Mouse (Mus musculus): ENCODE measurements around the gene Map3k20. TPM values are rescaled to one million over a fixed set of nuclear protein-coding genes. Genes with fewer than 3 reads are reported as not detected.

Gene Map3k20
- polyA plus RNA-seq, 1 experiment, result 2.9 TPM

- TF ChIP-seq GATA1 (IDR thresholded peaks at IDR 0.05; ENCODE audit: low read length), result no peak
These were observed 24.7 kb upstream of the Map3k20 start for GRCm38 (mm10) chr2:72260704-72261103.

- no peak for TF ChIP-seq GATA1 (IDR thresholded peaks at IDR 0.05; ENCODE audit: low read length)
These were observed 22.5 kb upstream of the Map3k20 start for GRCm38 (mm10) chr2:72262814-72263480.

GRCm38 (mm10) chr2:72267390-72267789, 18.0 kb upstream of the Map3k20 start:
- no peak for TF ChIP-seq GATA1 (IDR thresholded peaks at IDR 0.05; ENCODE audit: low read length)

DNA sequence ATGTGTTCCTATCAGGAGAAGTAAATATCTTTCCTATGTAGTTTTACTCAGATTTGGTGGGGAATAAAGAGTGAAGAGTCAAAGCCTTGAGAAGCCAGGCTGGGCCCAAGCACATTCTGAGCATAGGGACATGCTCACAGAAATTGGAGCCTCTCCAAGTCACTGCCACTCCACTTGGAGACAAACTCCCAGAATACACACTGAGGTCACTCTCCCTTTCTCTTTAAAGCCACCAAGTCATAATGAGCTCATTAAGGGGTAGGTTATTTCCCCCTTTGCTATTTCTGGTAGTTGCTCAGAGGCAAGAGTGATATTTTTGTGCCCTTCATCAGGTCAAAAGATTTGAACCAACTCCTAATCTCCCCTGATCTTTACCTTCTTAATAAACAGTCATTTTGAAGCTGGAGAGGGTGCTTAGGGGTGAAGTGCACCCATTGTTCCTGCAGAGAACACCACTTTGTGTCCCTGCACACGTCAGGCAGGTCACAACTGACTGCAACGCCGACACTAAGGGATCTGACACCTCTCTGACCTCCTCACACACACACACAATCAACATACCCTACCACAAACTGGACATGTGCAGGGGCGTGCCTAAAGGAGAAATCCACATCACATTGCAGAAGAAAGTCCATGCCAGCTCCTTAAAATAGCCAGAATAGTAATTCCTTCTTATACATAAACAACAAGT, 15.6 kb upstream of the Map3k20 start:
- TF ChIP-seq GATA1 (IDR thresholded peaks at IDR 0.05; ENCODE audit: low read length), result no peak

GRCm38 (mm10) chr2:72278247-72278873, 7.1 kb upstream of the Map3k20 start:
- no peak for TF ChIP-seq GATA1 (IDR thresholded peaks at IDR 0.05; ENCODE audit: low read length)

DNA sequence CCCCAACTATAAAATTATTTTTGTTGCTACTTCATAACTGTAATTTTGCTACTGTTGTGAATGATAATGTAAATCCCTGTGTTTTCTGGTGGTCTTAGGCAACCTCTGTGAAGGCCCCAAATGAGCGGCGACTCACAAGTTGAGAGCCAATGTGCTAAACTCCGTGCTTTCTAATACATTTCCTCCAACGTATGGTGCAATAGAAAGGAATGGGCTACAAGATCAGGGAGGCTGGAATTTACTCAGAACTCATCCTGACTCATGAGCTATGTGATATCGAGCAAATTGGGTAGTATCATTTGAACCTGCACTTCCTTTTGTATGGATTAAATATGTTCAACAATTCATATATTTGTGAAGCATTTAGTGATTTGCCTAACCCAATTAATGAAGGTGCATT, 4.9 kb upstream of the Map3k20 start:
- no peak for TF ChIP-seq GATA1 (IDR thresholded peaks at IDR 0.05; ENCODE audit: low read length)

DNA sequence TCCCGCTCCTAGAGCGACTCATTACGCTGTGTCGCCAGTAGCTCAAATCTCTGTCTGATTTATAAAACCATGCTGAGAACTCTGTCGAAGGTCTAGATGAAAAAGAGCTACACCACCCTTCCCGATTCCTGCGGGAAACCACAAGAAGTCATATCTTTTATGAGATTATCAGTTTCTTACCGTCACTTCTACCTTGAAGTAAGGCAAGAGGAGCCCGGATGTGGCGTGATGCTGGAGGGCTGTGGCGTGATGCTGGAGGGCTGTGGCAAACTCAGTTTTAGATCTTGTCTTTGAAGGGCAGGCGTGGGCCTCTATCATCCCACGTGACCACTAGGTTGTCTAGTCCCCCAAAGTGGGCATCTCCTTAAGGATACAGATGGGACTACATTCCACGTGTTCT, 3.5 kb upstream of the Map3k20 start:
- no peak for TF ChIP-seq GATA1 (IDR thresholded peaks at IDR 0.05; ENCODE audit: low read length)

DNA sequence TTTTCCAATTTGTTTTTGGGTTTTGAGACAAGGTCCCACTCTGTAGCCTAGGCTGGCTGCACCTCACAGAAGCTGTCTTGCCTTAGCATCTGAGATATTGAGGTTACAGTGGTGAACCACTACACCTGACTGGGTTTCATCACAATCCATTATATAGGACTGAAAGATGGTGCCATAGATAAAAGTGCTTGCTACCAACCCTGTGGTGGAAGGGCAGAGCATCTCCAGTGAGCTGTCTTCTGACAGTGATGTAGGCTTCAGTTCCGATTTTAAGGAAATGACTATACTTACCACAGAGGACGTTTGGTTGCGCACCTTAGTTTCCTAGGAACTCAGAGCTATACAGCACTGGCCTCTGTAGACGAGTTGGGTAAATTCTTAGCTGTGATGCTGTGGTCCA, 2.7 kb upstream of the Map3k20 start:
- TF ChIP-seq GATA1 (IDR thresholded peaks at IDR 0.05; ENCODE audit: low read length), result no peak

GRCm38 (mm10) chr2:72284689-72285088, 748 bp upstream of the Map3k20 start:
- no peak for TF ChIP-seq GATA1 (IDR thresholded peaks at IDR 0.05; ENCODE audit: low read length)

DNA sequence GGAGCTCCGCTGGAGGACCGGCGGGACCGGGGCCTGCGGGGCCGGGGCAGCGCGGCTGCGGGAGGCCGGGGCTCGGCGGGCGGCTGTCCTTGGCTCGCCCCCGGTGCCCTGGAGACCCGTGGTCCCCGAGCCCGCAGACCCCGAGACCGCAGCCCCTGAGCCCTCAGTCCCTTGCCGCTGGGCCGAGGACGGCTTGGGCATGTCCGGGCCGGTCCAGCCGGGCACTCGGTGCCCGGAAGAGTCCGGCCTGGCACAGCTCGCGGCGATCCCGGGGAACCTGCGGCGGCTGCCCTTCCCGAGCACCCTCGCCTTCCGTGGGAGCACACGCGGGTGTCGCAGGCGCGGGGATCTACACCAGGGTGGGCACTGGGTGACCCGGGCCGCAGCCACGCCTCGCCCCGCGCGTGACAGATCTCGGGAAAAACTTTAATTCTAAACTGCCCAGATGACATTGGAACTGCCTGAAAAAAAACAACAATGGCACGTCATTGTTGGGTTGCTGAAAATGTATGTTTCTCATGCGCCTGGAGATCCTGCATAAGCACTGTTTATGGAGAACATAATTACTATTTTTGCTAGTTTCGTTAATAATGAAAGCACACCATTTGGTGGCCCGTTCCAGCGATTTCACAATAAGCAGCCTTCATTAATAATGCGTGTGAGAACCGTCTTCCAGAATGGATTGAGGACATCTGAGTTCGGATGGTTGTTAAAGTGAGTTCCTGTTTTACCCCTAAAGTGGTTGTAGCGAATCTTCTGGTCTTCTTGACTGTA, 638 bp downstream of the Map3k20 start:
- TF ChIP-seq GATA1 (IDR thresholded peaks at IDR 0.05; ENCODE audit: low read length), result no peak

DNA sequence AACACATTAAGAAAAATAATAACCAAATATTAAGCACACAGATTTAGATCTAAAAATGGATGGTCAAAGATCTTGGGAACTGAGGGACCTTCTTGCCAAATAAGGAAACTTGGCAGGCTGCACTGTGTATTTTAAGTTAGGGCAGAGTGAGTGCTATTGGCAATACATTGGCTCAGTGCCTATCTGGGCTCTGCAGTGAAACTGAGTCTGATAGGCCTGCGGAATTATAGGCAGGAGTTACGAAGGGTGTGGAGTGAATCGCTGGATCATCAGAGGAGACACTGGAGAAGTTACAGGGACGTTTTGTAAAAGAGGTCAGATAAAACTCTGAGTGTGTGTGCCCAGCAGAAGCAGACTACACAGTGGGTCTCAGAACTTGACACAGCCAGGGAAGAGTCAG, 1.7 kb downstream of the Map3k20 start:
- no peak for TF ChIP-seq GATA1 (IDR thresholded peaks at IDR 0.05; ENCODE audit: low read length)

GRCm38 (mm10) chr2:72288932-72289534, 3.6 kb downstream of the Map3k20 start:
- TF ChIP-seq GATA1 (IDR thresholded peaks at IDR 0.05; ENCODE audit: low read length), result no peak

GRCm38 (mm10) chr2:72291103-72291502, 5.7 kb downstream of the Map3k20 start:
- TF ChIP-seq GATA1 (IDR thresholded peaks at IDR 0.05; ENCODE audit: low read length), result no peak

GRCm38 (mm10) chr2:72292573-72292972, 7.1 kb downstream of the Map3k20 start:
- TF ChIP-seq GATA1 (IDR thresholded peaks at IDR 0.05; ENCODE audit: low read length), result no peak

- no peak for TF ChIP-seq GATA1 (IDR thresholded peaks at IDR 0.05; ENCODE audit: low read length)
These were observed 9.6 kb downstream of the Map3k20 start for GRCm38 (mm10) chr2:72294994-72295393.

Data from G1E-ER4 (cell line).